Mouse (Mus musculus): ENCODE measurements around the gene Tlr9. TPM values are rescaled to one million over a fixed set of nuclear protein-coding genes. Genes with fewer than 3 reads are reported as not detected.
A peak's percentile ranks its signal among the peaks of the same experiment; 100 is the strongest.

Tlr9 gene
- 0.12 and 0.15 TPM in 2 replicates for polyA plus RNA-seq (2015; fragmentation: Nextera tagmentation; extraction: Ambion mirVana)

GRCm38 (mm10) chr9:106222261-106222851, at the start of gene Tlr9:
TSS of gene Tlr9 (plus strand) at chr9:106222598.
- no peaks in the 10 kb centered on the region for H3K9me3 ChIP-seq (ENCODE audit: low read length)
- H3K9ac ChIP-seq (replicated peaks; ENCODE audit: low read depth), result no peak within 1 kb of the TSS
- no peak within 1 kb of the TSS for H3K4me2 ChIP-seq (replicated peaks; ENCODE audit: low read depth, low read length)
- peaks cover 6% of the 10 kb centered on the region; the same call in 1 of the 2 replicates for H3K4me1 ChIP-seq (ENCODE audit: insufficient read depth, low read depth, low read length)
- no peak within 1 kb of the TSS for H3K27ac ChIP-seq (ENCODE audit: low read length)
- DNase-seq (ENCODE audit: low spot score), result no peak
- H3K4me3 ChIP-seq (ENCODE audit: low read depth, low read length), result no peak within 1 kb of the TSS
- no peak for ATAC-seq
- no peak for TF ChIP-seq CTCF (IDR thresholded peaks at IDR 0.05)
- TF ChIP-seq EP300 (IDR thresholded peaks at IDR 0.05), result no peak
- 61% methylated on average over 4 of the region's 4 CpGs for WGBS
- H3K27me3 ChIP-seq (replicated peaks; ENCODE audit: insufficient read depth, low read length), result no peaks in the 10 kb centered on the region
- H3K36me3 ChIP-seq (ENCODE audit: insufficient read depth, low read length), result no peaks in the 10 kb centered on the region

- H3K27ac ChIP-seq (ENCODE audit: low read length), result no peak overlapping the region
- no peaks in the 10 kb centered on the region for H3K27me3 ChIP-seq (replicated peaks; ENCODE audit: insufficient read depth, low read length)
- H3K4me2 ChIP-seq (replicated peaks; ENCODE audit: low read depth, low read length), result peak overlapping the region; percentile 79
These were observed 49.0 kb upstream of the Tlr9 start for GRCm38 (mm10) chr9:106173363-106173762.

DNA sequence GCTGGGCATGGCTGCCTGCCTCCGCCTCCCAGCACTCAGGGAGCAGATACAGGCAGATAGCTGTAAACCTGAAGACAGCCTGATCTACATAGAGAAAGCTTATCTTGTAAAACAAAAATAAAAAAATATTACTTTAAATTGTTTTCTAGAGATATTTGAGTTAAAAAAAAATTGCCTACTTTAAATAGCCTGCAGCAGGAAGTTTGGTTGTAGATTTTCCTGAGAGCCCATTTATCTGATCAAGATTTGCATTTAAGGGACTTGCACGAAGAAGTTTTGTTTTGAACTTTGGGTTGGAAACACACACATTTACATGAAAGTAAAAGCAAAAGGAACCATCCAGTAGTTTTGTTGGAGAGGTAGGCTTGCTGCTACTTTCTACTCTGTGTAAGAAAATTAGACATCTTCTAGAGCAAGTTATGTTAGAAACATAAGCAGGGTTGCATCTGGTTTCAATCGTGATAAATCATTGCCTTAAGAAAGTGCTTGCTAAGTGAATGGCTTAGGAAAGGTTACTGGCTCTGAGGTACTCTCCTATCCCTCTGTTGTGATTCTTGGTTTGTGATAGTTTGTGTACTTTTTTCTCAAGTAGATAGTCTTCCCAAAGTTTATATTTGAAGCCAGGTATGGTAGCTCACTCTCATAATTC, 46.7 kb upstream of the Tlr9 start:
- WGBS, result 58% methylated on average over 3 of the region's 3 CpGs

More at GRCm38 (mm10) chr9:106173363-106173762, 49.0 kb upstream of the Tlr9 start:
- 48% methylated on average over 2 of the region's 2 CpGs for WGBS
- DNase-seq (ENCODE audit: low spot score), result no peak
- ATAC-seq, result no peak
- Histone ChIP-seq H3K9me3 (ENCODE audit: low read length) (no peaks in the 10 kb centered on the region), H3K4me1 (ENCODE audit: insufficient read depth, low read depth, low read length) (peaks cover 11% of the 10 kb centered on the region; the same call in 1 of the 2 replicates), H3K4me3 (ENCODE audit: low read depth, low read length) (no peak overlapping the region), H3K36me3 (ENCODE audit: insufficient read depth, low read length) (peaks cover 8% of the 10 kb centered on the region; the same call in 1 of the 2 replicates), H3K9ac (replicated peaks; ENCODE audit: low read depth) (no peak overlapping the region)
- no peak for TF ChIP-seq EP300 (IDR thresholded peaks at IDR 0.05)
- no peak for TF ChIP-seq CTCF (IDR thresholded peaks at IDR 0.05)

GRCm38 (mm10) chr9:106176769-106177168, 45.6 kb upstream of the Tlr9 start:
- ATAC-seq (no peak), DNase-seq (ENCODE audit: low spot score) (no peak)
- Histone ChIP-seq H3K27ac (ENCODE audit: low read length) (no peak overlapping the region), H3K4me3 (ENCODE audit: low read depth, low read length) (no peak overlapping the region), H3K4me1 (ENCODE audit: insufficient read depth, low read depth, low read length) (peaks cover 8% of the 10 kb centered on the region; the same call in 1 of the 2 replicates), H3K9me3 (ENCODE audit: low read length) (no peaks in the 10 kb centered on the region), H3K27me3 (replicated peaks; ENCODE audit: insufficient read depth, low read length) (no peaks in the 10 kb centered on the region), H3K36me3 (ENCODE audit: insufficient read depth, low read length) (peaks cover 17% of the 10 kb centered on the region; the same call in 1 of the 2 replicates), H3K9ac (replicated peaks; ENCODE audit: low read depth) (no peak overlapping the region), H3K4me2 (replicated peaks; ENCODE audit: low read depth, low read length) (no peak overlapping the region)
- WGBS, result 62% methylated on average over 5 of the region's 5 CpGs
- TF ChIP-seq EP300 (IDR thresholded peaks at IDR 0.05) (no peak), CTCF (IDR thresholded peaks at IDR 0.05) (no peak)

More for the DNA sequence above, 46.7 kb upstream of the Tlr9 start:
- no peak overlapping the region for H3K27ac ChIP-seq (ENCODE audit: low read length)
- no peaks in the 10 kb centered on the region for H3K9me3 ChIP-seq (ENCODE audit: low read length)
- TF ChIP-seq CTCF (IDR thresholded peaks at IDR 0.05) (no peak), EP300 (IDR thresholded peaks at IDR 0.05) (no peak)
- peaks cover 11% of the 10 kb centered on the region; the same call in 1 of the 2 replicates for H3K36me3 ChIP-seq (ENCODE audit: insufficient read depth, low read length)
- H3K4me1 ChIP-seq (ENCODE audit: insufficient read depth, low read depth, low read length), result peaks cover 8% of the 10 kb centered on the region; the same call in 1 of the 2 replicates
- no peak overlapping the region for H3K4me3 ChIP-seq (ENCODE audit: low read depth, low read length)
- no peak overlapping the region for H3K9ac ChIP-seq (replicated peaks; ENCODE audit: low read depth)
- DNase-seq (ENCODE audit: low spot score) (no peak), ATAC-seq (no peak)
- H3K4me2 ChIP-seq (replicated peaks; ENCODE audit: low read depth, low read length), result no peak overlapping the region
- no peaks in the 10 kb centered on the region for H3K27me3 ChIP-seq (replicated peaks; ENCODE audit: insufficient read depth, low read length)

DNA sequence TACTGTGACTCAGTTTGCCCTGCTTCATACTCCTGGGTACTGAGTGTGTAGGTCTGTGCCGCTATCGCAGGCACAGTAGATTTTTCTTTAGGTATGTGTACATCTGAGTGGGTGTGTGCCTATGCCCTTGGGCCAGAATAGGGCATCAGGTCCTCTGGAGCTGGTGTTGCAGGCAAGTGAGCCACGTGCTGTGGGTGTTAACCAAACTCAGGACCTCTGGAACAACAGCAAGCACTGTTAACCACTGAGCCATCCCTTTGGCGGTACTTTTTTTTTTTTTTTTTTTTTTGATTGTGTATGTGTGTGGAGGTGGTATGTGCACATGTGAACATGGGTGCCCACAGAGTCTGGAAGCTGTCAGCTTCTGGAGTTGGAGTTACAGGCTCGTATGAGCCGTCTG, 44.6 kb upstream of the Tlr9 start:
- no peak for TF ChIP-seq EP300 (IDR thresholded peaks at IDR 0.05)
- Histone ChIP-seq H3K9ac (replicated peaks; ENCODE audit: low read depth) (no peak overlapping the region), H3K4me3 (ENCODE audit: low read depth, low read length) (no peak overlapping the region), H3K4me1 (ENCODE audit: insufficient read depth, low read depth, low read length) (peaks cover 8% of the 10 kb centered on the region; the same call in 1 of the 2 replicates), H3K27ac (ENCODE audit: low read length) (no peak overlapping the region), H3K36me3 (ENCODE audit: insufficient read depth, low read length) (peaks cover 24% of the 10 kb centered on the region; the same call in 1 of the 2 replicates), H3K27me3 (replicated peaks; ENCODE audit: insufficient read depth, low read length) (no peaks in the 10 kb centered on the region), H3K4me2 (replicated peaks; ENCODE audit: low read depth, low read length) (no peak overlapping the region), H3K9me3 (ENCODE audit: low read length) (no peaks in the 10 kb centered on the region)
- ATAC-seq, result no peak
- DNase-seq (ENCODE audit: low spot score), result no peak
- WGBS, result 91% methylated on average over 6 of the region's 6 CpGs

DNA sequence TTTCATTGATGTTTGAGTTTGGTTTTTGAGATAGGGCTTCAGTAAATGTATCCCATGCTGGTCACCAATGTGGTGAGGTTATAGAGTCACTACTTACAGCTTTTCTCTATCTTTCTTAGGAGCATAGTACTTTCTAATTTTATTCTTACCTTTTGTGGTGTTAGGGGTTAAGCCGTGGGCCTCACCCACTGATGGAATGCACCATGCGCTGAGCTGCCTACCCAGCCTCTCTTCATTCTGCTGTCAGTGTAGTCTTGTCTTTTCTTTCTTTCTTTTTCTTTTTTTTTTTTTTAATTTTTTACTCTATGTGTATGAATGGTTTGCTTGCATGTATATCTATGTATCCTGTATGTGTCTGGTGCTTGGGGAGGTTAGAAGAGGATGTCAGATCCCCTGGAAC, 42.9 kb upstream of the Tlr9 start:
- ATAC-seq (no peak), DNase-seq (ENCODE audit: low spot score) (no peak)
- TF ChIP-seq CTCF (IDR thresholded peaks at IDR 0.05) (no peak), EP300 (IDR thresholded peaks at IDR 0.05) (no peak)
- Histone ChIP-seq H3K9ac (replicated peaks; ENCODE audit: low read depth) (no peak overlapping the region), H3K27ac (ENCODE audit: low read length) (no peak overlapping the region), H3K4me3 (ENCODE audit: low read depth, low read length) (no peak overlapping the region), H3K4me1 (ENCODE audit: insufficient read depth, low read depth, low read length) (0 out of 2 replicates have a peak, but pooled peaks cover 4% of the 10 kb centered on the region), H3K27me3 (replicated peaks; ENCODE audit: insufficient read depth, low read length) (no peaks in the 10 kb centered on the region), H3K36me3 (ENCODE audit: insufficient read depth, low read length) (peaks cover 40% of the 10 kb centered on the region; the same call in 1 of the 2 replicates), H3K9me3 (ENCODE audit: low read length) (no peaks in the 10 kb centered on the region), H3K4me2 (replicated peaks; ENCODE audit: low read depth, low read length) (no peak overlapping the region)
- 76% methylated on average over 2 of the region's 2 CpGs for WGBS
